In genomic region chr7:118765604-118766003, GRCm38 (mm10) we compare ENCODE assay signal across 15 mouse cellular contexts. TPM values are rescaled to one million over a fixed set of nuclear protein-coding genes. Genes with fewer than 3 reads are reported as not detected.
A peak's percentile ranks its signal among the peaks of the same experiment; 100 is the strongest.
DNase-seq lines count a peak whose midpoint lies in the region; ATAC-seq lines count a peak whose summit lies in the region.
"Had no signal": no experiment of that assay in that cellular context is flagged by ENCODE, and none has a peak within 500 bp of the region (broad histone marks: within the 10 kb centered on the region; RNA-seq: fewer than 3 reads in every experiment).

No protein-coding gene starts in this region.

- H3K4me2 ChIP-seq in heart, embryonic 12.5 days: no peak overlapping the region
- no peak overlapping the region for H3K4me2 ChIP-seq in lung, embryonic 16.5 days (ENCODE audit: low read depth, low read length)
- H3K4me2 ChIP-seq: liver, embryonic 11.5 days; lung, embryonic 15.5 days; neural tube, embryonic 12.5 days had no signal

- H3K27ac ChIP-seq in heart, embryonic 12.5 days (ENCODE audit: poor library complexity, severe bottlenecking): no peak overlapping the region
- no peak overlapping the region for H3K27ac ChIP-seq in lung, embryonic 16.5 days (ENCODE audit: low read length)
- H3K27ac ChIP-seq: heart, embryonic 10.5 days; lung, embryonic 15.5 days; neural tube, embryonic 12.5 days had no signal

- DNase-seq in heart, postnatal 25 days (ENCODE audit: low spot score): no peak
- DNase-seq in lung, postnatal 10 days: no peak
- peak; percentile 36 for DNase-seq in kidney, adult 18-20 months
- peak; percentile 57 for DNase-seq in kidney, postnatal 14 days
- DNase-seq in left cerebral cortex, postnatal 4 days: no peak
- no peak for DNase-seq in lung, adult 18-20 months
- DNase-seq: gastrocnemius, postnatal 25 days had no signal

- no peak overlapping the region for H3K4me3 ChIP-seq in heart, embryonic 12.5 days
- no peak overlapping the region for H3K4me3 ChIP-seq in lung, embryonic 16.5 days (ENCODE audit: low read length)
- H3K4me3 ChIP-seq: heart, embryonic 10.5 days; left cerebral cortex, adult 2 months; lung, embryonic 15.5 days; megakaryocyte, embryonic 14.5 days; neural tube, embryonic 12.5 days had no signal

- peak; percentile 19; the same call in 1 of the 2 replicates for ATAC-seq in heart, embryonic 12.5 days (ENCODE audit: insufficient number of reproducible peaks, low FRiP score)
- 0 out of 2 replicates have a peak, but pooled peaks have one; percentile 8 for ATAC-seq in lung, embryonic 16.5 days (ENCODE audit: low read depth)

- no peaks in the 10 kb centered on the region for H3K27me3 ChIP-seq in heart, embryonic 12.5 days (replicated peaks)
- no peaks in the 10 kb centered on the region for H3K27me3 ChIP-seq in lung, embryonic 16.5 days (ENCODE audit: control insufficient read depth, insufficient read depth, low read depth, low read length)
- H3K27me3 ChIP-seq: lung, embryonic 15.5 days; megakaryocyte, embryonic 14.5 days; neural tube, embryonic 12.5 days had no signal

- 65% methylated on average over 8 of the region's 8 CpGs for WGBS in heart, embryonic 12.5 days
- 68% methylated on average over 8 of the region's 8 CpGs for WGBS in lung, embryonic 16.5 days

- intact Hi-C loops in heart, postnatal 25 days (cut with DNase I): loop anchor here (1.0 to 10.0 kb wide), 3 partner anchors 87 to 749 kb away; partner anchors contain the start of gene Acsm5
- intact Hi-C loops in left cerebral cortex, postnatal 4 days (cut with DNase I): loop anchor here (1.0 kb wide), 1 partner anchor 231 kb away; no protein-coding TSS in a partner anchor

- H3K4me1 ChIP-seq in heart, embryonic 12.5 days (replicated peaks): 0 out of 2 replicates have a peak, but pooled peaks cover 11% of the 10 kb centered on the region
- H3K4me1 ChIP-seq in lung, embryonic 16.5 days (replicated peaks; ENCODE audit: control insufficient read depth, insufficient read depth, low read length): 0 out of 2 replicates have a peak, but pooled peaks cover 2% of the 10 kb centered on the region
- H3K4me1 ChIP-seq: heart, embryonic 10.5 days; neural tube, embryonic 12.5 days had no signal

- H3K36me3 ChIP-seq in heart, embryonic 12.5 days: peaks cover 34% of the 10 kb centered on the region
- 0 out of 2 replicates have a peak, but pooled peaks cover 7% of the 10 kb centered on the region for H3K36me3 ChIP-seq in lung, embryonic 16.5 days (ENCODE audit: control insufficient read depth, insufficient read depth, low read length)

- H3K9ac ChIP-seq in heart, embryonic 12.5 days: no peak overlapping the region
- H3K9ac ChIP-seq in lung, embryonic 16.5 days (ENCODE audit: low read length): no peak overlapping the region
- H3K9ac ChIP-seq: lung, embryonic 15.5 days; neural tube, embryonic 12.5 days had no signal

- H3K9me3 ChIP-seq in heart, embryonic 12.5 days (replicated peaks): no peaks in the 10 kb centered on the region
- no peaks in the 10 kb centered on the region for H3K9me3 ChIP-seq in lung, embryonic 16.5 days (ENCODE audit: control insufficient read depth, low read length)
- H3K9me3 ChIP-seq: heart, embryonic 10.5 days; lung, embryonic 15.5 days; megakaryocyte, embryonic 14.5 days; neural tube, embryonic 12.5 days had no signal

RNA-seq across cellular contexts. Expression of gene Vps35l, which starts 25.6 kb away (rescaled TPM):
- 55.7 and 55.8 TPM in 2 replicates for polyA plus RNA-seq in heart, embryonic 12.5 days (2016; fragmentation: Nextera tagmentation; extraction: Ambion mirVana)
- 10 to 100 TPM; 26.1 to 26.9 TPM for total RNA-seq in heart, postnatal 25 days (2021)
- polyA plus RNA-seq in lung, embryonic 16.5 days (2015; fragmentation: Nextera tagmentation; extraction: Ambion mirVana): 67.0 and 71.5 TPM in 2 replicates
- total RNA-seq in left cerebral cortex, postnatal 4 days (2021): 10 to 100 TPM; 84.4 to 85.7 TPM

RNA-seq across cellular contexts. Expression of gene Ccp110, which starts 53.3 kb away (rescaled TPM):
- polyA plus RNA-seq in heart, embryonic 12.5 days (2016; fragmentation: Nextera tagmentation; extraction: Ambion mirVana): 9.6 and 9.7 TPM in 2 replicates
- total RNA-seq in heart, postnatal 25 days (2021): 1 to 10 TPM; 2.5 to 2.7 TPM
- polyA plus RNA-seq in lung, embryonic 16.5 days (2015; fragmentation: Nextera tagmentation; extraction: Ambion mirVana): 20.1 and 22.8 TPM in 2 replicates
- 10 to 100 TPM; 40.3 to 43.4 TPM for total RNA-seq in left cerebral cortex, postnatal 4 days (2021)

Comparison
In these comparisons a context has a peak if more than half of its experiments do, and no peak if none do; other contexts are left out.
1. DNase-seq: peak in kidney, adult 18-20 months (single experiment) and kidney, postnatal 14 days (single experiment); none in heart, postnatal 25 days (single experiment), lung, postnatal 10 days (single experiment), left cerebral cortex, postnatal 4 days (single experiment) and lung, adult 18-20 months (0 of 2).
2. RNA of gene Ccp110, which starts 53.3 kb away (total RNA-seq): 40.3 to 43.4 TPM in left cerebral cortex, postnatal 4 days; 2.5 to 2.7 TPM in heart, postnatal 25 days; every median in the first group is over 10 times any median in the second.